Mouse (Mus musculus): ENCODE results near the gene Aig1.
"Not testable (repeated sequence)": the region's sequence is repeated elsewhere in the genome, so short reads cannot be mapped to it uniquely, and the experiment has no call there.

Aig1 gene

GRCm38 (mm10) chr10:13868371-13869321, at the start of gene Aig1:
Aig1 (minus strand) TSS chr10:13868980.
- DNase-seq (ENCODE audit: low spot score), result peak; percentile 22

DNA sequence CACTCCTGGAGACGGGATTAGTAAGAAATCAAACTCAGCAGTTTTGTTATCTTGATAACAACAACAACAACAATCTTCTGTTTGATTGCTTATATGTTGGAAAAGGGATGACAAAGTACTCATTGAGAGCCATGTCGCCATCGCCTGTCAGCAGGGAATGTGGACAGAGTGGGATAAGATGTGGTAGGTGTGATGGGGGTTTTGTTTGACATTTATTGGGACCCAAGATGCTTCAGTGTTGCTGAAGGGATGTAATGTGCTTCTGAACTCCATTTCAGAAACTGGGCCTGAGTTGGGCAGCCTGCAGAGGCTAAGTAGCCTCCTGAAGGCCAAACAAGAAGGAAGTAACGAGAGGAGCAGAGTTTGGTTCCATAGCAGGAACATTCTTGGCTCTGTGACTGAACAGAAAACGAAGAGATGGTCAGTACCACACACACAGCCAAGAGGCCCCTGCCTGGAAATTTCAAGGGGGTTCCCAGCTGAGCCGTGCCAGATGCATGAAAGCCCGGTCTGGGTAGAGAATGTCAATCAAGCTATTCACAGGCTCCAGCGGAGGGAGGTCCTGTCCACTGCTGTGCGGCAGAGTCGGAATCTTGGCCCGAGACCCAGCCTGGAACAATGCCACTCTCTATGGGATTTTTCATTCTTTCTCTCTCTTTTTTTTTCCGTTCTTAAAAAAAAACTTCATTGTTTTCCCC, 48.0 kb upstream of the Aig1 start:
- DNase-seq (ENCODE audit: low spot score), result no peak

- DNase-seq (ENCODE audit: low spot score), result no peak
Observed at GRCm38 (mm10) chr10:13915211-13915610, 46.4 kb upstream of the Aig1 start.

- DNase-seq (ENCODE audit: low spot score), result no peak
Observed at GRCm38 (mm10) chr10:13913689-13914088, 44.9 kb upstream of the Aig1 start.

GRCm38 (mm10) chr10:13906261-13906741, 37.5 kb upstream of the Aig1 start:
- no peak for DNase-seq (ENCODE audit: low spot score)

DNA sequence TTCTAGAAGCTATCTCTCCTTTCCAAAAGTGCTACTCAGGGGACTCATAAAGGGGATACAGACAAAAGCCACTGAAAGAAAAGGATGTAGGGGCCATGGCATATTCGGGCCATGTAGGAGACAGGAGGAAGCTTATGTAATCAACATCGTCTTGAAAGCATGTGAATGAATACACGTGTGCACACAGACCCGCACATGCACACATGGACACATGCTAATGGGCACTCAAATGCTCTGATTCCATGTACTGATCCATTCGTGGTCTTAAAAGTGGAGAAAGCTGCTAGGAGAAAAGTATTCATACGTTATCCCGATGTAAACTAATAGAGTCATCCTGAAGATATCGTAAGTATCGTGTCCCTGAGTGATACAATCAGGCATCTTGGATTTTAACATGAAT, 36.8 kb upstream of the Aig1 start:
- DNase-seq (ENCODE audit: low spot score), result no peak

DNA sequence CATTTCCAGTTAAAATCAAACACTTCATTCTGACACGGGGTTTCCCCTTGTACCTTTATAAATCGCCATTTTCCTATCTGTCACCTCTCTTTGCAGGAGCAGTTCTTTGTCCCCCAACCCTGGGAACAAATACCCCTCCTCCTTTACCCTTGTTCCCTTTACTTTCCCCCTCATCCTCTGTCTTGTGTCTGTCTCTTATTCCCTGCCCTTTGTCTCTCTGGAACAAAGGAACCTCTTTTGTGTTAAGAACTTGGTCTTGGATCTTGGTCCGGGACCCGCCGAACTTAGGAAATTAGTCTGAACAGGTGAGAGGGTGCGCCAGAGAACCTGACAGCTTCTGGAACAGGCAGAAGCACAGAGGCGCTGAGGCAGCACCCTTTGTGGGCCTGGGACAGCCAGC, 24.0 kb upstream of the Aig1 start:
- DNase-seq (ENCODE audit: low spot score), result not testable (repeated sequence)

GRCm38 (mm10) chr10:13882975-13883875, 14.4 kb upstream of the Aig1 start:
- no peak for DNase-seq (ENCODE audit: low spot score)

- DNase-seq (ENCODE audit: low spot score), result no peak
Observed at GRCm38 (mm10) chr10:13882490-13882889, 13.7 kb upstream of the Aig1 start.

DNA sequence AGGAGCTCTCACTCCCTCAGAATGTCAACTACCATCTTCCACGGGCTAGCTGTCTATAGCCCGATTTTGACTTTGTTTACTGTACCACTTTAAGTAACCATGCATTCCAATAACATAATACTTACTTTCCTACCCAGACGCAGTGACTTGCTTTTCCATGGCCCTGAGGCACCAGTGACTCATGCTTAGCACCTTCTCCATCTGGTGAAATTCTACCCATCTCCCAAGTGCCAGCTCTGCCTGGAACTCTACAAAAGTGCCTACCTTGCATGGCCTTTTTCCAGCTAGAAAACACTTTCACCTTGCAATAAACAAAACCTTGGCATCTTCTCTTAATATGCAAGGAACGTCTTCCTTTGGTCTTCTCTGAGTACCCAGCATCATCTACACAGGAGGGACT, 9.9 kb upstream of the Aig1 start:
- no peak for DNase-seq (ENCODE audit: low spot score)

DNA sequence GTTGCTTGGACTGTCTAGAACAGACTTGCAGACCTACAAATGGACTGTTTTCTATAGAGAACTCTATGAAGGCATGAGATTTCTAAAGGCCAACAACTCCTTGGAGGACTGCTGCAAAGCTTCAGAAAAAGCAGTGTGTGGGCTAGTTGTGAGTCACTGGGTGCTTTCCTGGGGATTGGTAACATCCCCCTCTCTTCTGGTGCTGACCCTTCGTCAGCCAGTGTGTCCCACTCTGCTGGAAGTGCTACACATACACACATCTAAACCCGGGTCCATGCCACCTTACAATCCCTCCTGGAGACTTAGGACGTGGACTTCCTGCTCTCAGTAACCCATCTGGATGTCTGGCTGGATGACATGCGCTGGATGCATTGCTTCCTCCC, 6.2 kb upstream of the Aig1 start:
- no peak for DNase-seq (ENCODE audit: low spot score)

GRCm38 (mm10) chr10:13874301-13875037, 5.7 kb upstream of the Aig1 start:
- DNase-seq (ENCODE audit: low spot score), result no peak

- DNase-seq (ENCODE audit: low spot score), result no peak
Observed at GRCm38 (mm10) chr10:13870531-13870930, 1.8 kb upstream of the Aig1 start.

DNA sequence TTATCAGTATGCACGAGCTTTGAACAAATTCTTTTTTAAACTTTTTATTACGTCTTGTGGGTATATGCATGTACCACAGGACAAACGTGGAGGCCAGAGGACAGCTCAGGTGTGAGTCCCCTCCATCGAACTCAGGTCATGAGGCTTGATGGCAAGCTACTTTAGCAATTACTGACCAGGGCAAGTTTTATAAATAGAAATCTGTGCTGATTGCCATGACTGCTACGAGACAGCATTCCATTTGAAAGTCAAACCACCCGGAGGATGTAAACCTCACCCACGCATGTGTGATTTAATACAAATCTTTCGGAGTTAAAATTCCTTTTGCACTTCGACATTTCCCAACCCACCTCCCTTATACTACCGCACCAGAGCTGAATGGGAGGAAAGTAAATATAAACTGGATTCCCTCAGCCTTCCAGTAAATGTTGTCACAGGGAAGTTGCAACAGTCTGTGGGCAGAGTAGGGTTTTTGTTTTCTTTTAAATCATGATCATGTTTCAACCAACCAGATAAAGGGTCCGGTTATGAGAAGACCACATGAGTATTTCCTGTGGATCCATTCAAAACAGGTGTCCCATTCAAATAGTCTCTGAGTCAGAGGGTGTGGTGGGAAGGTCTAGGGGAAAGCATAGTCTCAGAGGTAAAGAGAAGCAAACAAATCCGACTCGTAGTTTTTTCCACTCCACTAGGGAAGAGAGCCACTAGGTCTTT, 699 bp upstream of the Aig1 start:
- DNase-seq (ENCODE audit: low spot score), result no peak

DNA sequence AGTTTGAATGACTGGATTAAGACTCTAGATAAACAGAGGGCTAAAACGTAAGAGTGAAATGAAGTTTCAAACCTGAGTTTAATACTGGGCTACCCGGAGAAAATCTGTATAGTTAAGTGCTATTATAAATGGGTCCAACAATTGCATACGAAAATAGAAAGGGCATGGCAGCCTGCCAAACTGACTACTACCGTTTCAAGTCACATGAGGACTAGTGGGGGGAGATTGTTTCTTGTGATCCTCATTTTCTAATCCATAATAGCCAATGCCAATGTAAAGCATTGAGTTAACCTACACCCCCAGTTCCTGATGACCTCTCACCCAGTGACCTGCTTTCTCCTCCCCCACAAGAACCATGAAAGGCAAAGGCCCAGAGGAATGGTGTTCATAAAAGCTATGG, 2.4 kb downstream of the Aig1 start:
- DNase-seq (ENCODE audit: low spot score), result no peak

DNA sequence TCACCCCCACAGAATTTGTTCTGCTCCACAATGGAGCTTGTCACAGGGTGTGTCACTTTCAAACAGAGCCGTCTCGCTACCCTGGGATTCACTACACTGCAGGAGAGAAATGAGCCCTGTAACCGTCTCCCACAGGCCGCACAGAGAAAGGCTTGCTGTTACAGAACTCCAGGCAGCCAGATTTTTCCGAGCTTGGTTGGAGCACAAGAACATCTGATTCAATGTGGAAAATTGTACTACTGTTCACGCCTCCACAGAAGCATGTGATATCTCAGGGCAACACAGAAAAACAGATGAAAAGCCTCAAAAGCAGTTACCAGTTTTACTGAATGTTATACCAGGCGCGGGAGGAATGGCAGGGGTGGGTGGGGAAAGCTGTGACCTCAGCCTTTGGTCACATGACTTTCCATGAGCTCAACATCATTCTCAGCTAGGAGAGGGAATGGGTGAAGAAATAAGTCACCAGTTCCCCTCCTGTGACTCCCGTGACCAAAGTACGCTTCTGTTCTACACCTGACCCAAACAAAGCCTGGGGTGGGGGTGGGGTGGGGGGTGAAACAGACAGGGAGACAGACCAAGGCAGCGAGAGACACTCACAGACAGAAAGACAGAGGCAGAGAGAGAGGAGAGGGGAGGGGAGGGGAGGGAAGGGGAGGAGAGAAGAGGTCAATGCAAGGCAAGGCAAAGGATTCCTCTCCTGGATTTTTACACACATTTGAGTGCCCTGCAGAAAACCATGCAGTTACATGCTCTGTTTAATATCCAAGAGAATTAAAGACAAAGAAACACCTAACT, 7.5 kb downstream of the Aig1 start:
- no peak for DNase-seq (ENCODE audit: low spot score)

- no peak for DNase-seq (ENCODE audit: low spot score)
Observed at GRCm38 (mm10) chr10:13856438-13856837, 12.3 kb downstream of the Aig1 start.

DNA sequence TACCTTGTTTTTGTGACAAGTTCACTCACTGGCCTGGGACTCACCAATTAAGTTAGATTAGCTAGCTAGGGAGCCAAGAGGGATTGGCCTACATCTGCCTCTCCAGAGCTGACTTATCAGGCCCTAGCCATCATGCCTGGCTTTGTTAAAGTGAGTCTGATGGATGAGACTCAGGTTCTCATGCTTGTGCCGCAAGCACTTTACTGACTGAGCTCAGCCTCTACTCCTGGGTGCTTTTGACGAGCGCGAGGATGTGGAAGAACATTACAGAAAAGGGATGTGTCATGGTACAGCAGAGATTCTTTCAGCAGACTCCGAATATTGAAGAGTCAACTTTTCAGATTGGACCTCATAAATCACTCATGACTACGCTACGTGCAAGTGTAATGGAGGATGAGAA, 12.8 kb downstream of the Aig1 start:
- no peak for DNase-seq (ENCODE audit: low spot score)

GRCm38 (mm10) chr10:13855111-13855510, 13.7 kb downstream of the Aig1 start:
- no peak for DNase-seq (ENCODE audit: low spot score)

DNA sequence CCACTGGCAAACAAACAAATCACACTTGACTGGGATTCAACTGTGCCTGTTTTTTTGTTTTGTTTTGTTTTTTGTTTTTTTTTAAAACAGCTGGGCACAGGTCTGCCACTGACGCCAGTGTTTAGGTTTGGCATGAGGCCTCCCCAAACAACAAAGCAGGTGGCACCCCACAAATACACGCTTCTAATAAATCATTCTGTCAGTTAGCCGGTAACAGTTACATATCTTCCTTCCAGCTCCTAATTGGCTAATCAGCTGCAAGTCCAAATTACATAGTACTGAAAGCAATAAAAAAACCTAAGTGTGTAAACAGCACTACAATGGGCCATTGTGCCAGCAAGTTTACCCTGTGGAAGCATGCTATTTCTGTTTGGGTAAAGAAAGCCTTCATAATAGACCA, 18.7 kb downstream of the Aig1 start:
- no peak for DNase-seq (ENCODE audit: low spot score)
